In the genomic region with DNA sequence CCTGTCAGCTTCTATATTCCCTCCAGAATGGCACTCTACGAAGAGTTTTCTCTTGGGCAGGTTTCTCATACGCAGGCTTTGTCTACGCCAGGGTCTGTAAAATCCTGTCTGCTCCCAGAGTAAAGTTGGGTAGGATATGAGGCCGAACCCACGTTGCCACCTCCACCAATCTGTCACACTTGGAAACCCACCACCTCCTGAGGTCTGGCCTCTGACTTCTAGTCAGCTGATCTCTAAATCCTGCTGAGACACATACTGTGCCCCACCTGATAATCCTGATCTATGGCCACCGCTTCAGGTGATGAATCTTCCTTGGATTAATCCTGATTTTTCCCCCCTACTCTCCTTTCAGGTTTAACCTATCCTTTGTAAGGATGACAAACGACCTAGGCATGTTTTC, we compare ENCODE assay signal across 9 mouse cellular contexts.
DNase-seq lines count a peak whose midpoint lies in the region; ATAC-seq and TF ChIP-seq lines count a peak whose summit lies in the region.
"Had no signal": no experiment of that assay in that cellular context is flagged by ENCODE, and none has a peak within 500 bp of the region (broad histone marks: within the 10 kb centered on the region; RNA-seq: fewer than 3 reads in every experiment).

No protein-coding gene starts in this region.

- H3K4me1 ChIP-seq in heart, embryonic 11.5 days (ENCODE audit: control insufficient read depth, insufficient read depth, low read length): no peaks in the 10 kb centered on the region
- H3K4me1 ChIP-seq in neural tube, embryonic 11.5 days (ENCODE audit: control insufficient read depth, insufficient read depth, low read length): no peaks in the 10 kb centered on the region
- H3K4me1 ChIP-seq in limb, embryonic 14.5 days (ENCODE audit: control insufficient read depth, insufficient read depth, low read length): peaks cover 18% of the 10 kb centered on the region

- peaks cover 18% of the 10 kb centered on the region for H3K27me3 ChIP-seq in heart, embryonic 11.5 days (ENCODE audit: control insufficient read depth, insufficient read depth, low read length)
- H3K27me3 ChIP-seq in neural tube, embryonic 11.5 days (ENCODE audit: control insufficient read depth, insufficient read depth, low read length): 0 out of 2 replicates have a peak, but pooled peaks cover 7% of the 10 kb centered on the region
- no peaks in the 10 kb centered on the region; the same call in 1 of the 2 replicates for H3K27me3 ChIP-seq in limb, embryonic 14.5 days (ENCODE audit: control insufficient read depth, insufficient read depth, low read length)

- TF ChIP-seq POLR2A in limb, embryonic 14.5 days (IDR thresholded peaks at IDR 0.05; ENCODE audit: borderline replicate concordance, extremely low read depth, insufficient read depth, insufficient read length): no peak

- DNase-seq in heart, postnatal 4 days: no peak
- DNase-seq in neural tube, embryonic 11.5 days (ENCODE audit: low spot score): no peak
- DNase-seq in neural tube, embryonic 10.5 days (ENCODE audit: extremely low spot score, low spot score): no peak
- no peak for DNase-seq in limb, embryonic 14.5 days (ENCODE audit: low spot score)
- no peak for DNase-seq in urinary bladder, adult 18-20 months (ENCODE audit: low spot score in 2 of 2)
- no peak for DNase-seq in lung, adult 18-20 months

- no peaks in the 10 kb centered on the region for H3K9me3 ChIP-seq in heart, embryonic 11.5 days (replicated peaks; ENCODE audit: control insufficient read depth, low read length)
- H3K9me3 ChIP-seq in neural tube, embryonic 11.5 days (ENCODE audit: control insufficient read depth, low read length): no peaks in the 10 kb centered on the region
- no peaks in the 10 kb centered on the region for H3K9me3 ChIP-seq in limb, embryonic 14.5 days (ENCODE audit: control insufficient read depth, low read length)

- no peak overlapping the region; the same call in 1 of the 2 replicates for H3K9ac ChIP-seq in heart, embryonic 11.5 days (ENCODE audit: low read depth, low read length)
- no peak overlapping the region for H3K9ac ChIP-seq in neural tube, embryonic 11.5 days (ENCODE audit: low read length)
- H3K9ac ChIP-seq in limb, embryonic 14.5 days (ENCODE audit: low read depth, low read length, severe bottlenecking): 0 out of 2 replicates have a peak overlapping the region, but pooled peaks have one; percentile 29

- WGBS in heart, embryonic 11.5 days (ENCODE audit: insufficient replicate concordance): 38% methylated on average over 7 of the region's 7 CpGs
- 35% methylated on average over 7 of the region's 7 CpGs for WGBS in neural tube, embryonic 11.5 days
- 40% methylated on average over 7 of the region's 7 CpGs for WGBS in limb, embryonic 14.5 days

- no peak for ATAC-seq in heart, embryonic 11.5 days (replicated peaks; ENCODE audit: insufficient number of reproducible peaks, low FRiP score, low TSS enrichment)
- no peak for ATAC-seq in neural tube, embryonic 11.5 days (ENCODE audit: insufficient read depth, low FRiP score, low TSS enrichment)
- no peak for ATAC-seq in limb, embryonic 14.5 days (ENCODE audit: low FRiP score, low read depth)
- no peak for ATAC-seq in granulocyte monocyte progenitor cell, adult 5-6 weeks (replicated peaks; ENCODE audit: poor library complexity, severe bottlenecking)

- peak overlapping the region; percentile 65 for H3K4me2 ChIP-seq in heart, embryonic 11.5 days
- H3K4me2 ChIP-seq in neural tube, embryonic 11.5 days (ENCODE audit: low read depth): peak overlapping the region; percentile 7
- peak overlapping the region; percentile 42; the same call in 1 of the 2 replicates for H3K4me2 ChIP-seq in limb, embryonic 14.5 days (replicated peaks; ENCODE audit: low read depth, low read length, severe bottlenecking)

- H3K4me3 ChIP-seq in heart, embryonic 11.5 days (ENCODE audit: low read depth, low read length): peak overlapping the region; percentile 33
- no peak overlapping the region for H3K4me3 ChIP-seq in neural tube, embryonic 11.5 days (ENCODE audit: low read depth, low read length)
- 0 out of 2 replicates have a peak overlapping the region, but pooled peaks have one; percentile 1 for H3K4me3 ChIP-seq in limb, embryonic 14.5 days (replicated peaks; ENCODE audit: low read length)
- H3K4me3 ChIP-seq: erythroblast, embryonic 14.5 days had no signal

- H3K36me3 ChIP-seq in heart, embryonic 11.5 days (ENCODE audit: control insufficient read depth, insufficient read depth, low read length): no peaks in the 10 kb centered on the region
- no peaks in the 10 kb centered on the region for H3K36me3 ChIP-seq in neural tube, embryonic 11.5 days (ENCODE audit: control insufficient read depth, insufficient read depth, low read length)
- H3K36me3 ChIP-seq in limb, embryonic 14.5 days (ENCODE audit: control insufficient read depth, insufficient read depth, low read length): no peaks in the 10 kb centered on the region

- H3K27ac ChIP-seq in heart, embryonic 11.5 days (ENCODE audit: low read depth, low read length): no peak overlapping the region
- H3K27ac ChIP-seq in neural tube, embryonic 11.5 days (ENCODE audit: low read depth, low read length): no peak overlapping the region
- H3K27ac ChIP-seq in limb, embryonic 14.5 days (replicated peaks; ENCODE audit: low read depth, low read length): peak overlapping the region; percentile 35

Comparison
In these comparisons a context has a peak if more than half of its experiments do, and no peak if none do; other contexts are left out.
1. H3K4me2 ChIP-seq: peak in every context shown above with its lines; median percentile 65 in heart, embryonic 11.5 days; 42 in limb, embryonic 14.5 days; 7 in neural tube, embryonic 11.5 days.